Mouse (Mus musculus): ENCODE measurements around the gene Rtn4r. TPM values are rescaled to one million over a fixed set of nuclear protein-coding genes. Genes with fewer than 3 reads are reported as not detected.
"Not testable (repeated sequence)": the region's sequence is repeated elsewhere in the genome, so short reads cannot be mapped to it uniquely, and the experiment has no call there.

Gene Rtn4r
- total RNA-seq, 2 experiments from 2014 or later, result 17.4 to 19.9 TPM

DNA sequence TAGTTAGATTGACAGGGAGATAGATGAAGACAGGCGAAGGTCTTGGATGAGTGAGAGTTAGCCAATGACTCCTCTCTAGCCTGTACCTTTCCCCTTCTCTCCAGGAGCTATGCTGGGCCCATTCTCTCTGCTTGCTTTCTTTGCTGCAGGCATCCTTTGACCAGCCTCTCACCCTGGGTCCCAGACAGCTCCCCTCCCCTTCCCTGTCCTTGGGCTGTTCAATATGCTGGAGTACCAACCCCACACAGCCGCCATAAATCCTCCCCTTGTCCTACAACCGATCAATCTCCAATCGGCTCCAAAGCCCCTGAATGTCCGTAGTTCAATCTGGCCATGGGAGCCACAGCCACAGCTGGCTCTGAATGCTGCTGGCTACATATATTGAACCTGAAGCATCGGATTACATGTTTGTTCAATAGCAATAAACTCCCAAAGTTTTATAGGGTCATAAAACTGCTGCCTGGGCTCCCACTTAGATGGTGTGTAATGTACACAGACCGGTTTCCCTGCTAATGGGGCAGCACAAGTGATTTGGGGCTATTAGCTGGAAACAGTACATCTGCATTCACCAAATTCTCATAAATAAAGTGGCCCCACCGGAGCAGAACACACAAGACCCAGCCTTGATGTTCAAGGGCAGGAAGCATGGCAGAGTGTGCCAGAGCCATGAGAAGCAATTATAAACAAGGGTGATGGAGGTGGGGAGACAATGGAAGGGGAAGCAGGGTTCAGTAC, 58.4 kb downstream of the Rtn4r start:
- intact Hi-C loops (cut with DNase I), result no loop called here
- DNase-seq, result no peak

DNA sequence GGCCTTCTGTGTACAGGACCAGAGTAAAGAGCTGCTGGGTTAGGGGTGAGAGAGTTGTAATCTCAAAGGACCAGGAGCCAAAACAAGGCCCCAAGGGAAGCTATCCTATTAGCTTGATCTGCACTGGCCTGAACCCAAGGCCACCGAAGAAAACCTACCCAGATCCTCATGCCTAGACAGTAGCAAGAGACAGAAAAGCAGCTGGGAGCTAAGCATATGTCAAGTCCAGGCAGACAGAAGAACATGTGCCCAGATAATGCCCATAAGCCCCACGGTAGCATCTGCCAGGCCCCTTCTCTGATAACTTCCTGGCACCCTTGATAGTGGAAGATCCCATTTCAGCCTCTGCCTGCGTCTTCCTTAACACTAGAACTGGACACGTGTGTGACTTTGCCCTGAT, 59.4 kb downstream of the Rtn4r start:
- no peak for DNase-seq
- intact Hi-C loops (cut with DNase I), result no loop called here

DNA sequence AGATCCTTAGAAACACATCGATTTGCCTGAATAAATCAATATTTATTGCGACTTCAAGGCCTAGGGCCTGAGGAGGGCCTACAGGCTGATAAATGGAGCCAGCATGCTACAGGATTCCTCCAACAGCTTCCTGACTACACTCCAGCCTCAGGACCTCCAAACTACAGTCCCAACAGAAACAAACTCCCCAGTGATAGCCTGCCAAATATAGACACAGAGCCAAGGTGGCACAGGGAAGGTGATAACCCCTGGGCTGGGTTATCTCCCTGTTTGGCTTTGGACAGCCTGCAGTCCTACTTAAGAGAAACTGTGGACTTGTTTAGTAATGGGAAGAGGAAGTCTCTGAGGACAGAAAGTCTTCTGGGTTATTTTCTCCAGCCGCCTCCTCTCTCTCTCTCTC, 59.8 kb downstream of the Rtn4r start:
- DNase-seq, result no peak
- intact Hi-C loops (cut with DNase I), result no loop called here

DNA sequence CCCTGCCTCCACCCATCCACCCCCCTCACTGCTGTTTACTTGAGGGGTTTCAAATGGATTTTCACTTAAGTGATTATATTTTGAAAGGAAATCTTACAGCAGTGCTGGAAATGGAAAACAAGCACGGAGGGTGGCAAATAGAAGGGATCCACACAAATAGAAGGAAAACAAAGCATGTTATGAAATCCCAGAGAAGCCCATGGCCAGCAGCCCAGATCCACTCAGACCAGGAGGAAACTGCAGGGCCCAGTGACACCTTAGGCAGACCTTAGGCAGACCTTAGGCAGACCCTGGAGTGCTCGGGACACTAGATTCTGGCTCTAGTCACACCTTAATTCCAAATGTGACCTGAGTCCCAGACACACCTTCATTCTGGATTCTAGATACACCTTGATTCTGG, 63.6 kb downstream of the Rtn4r start:
- intact Hi-C loops (cut with DNase I), result no loop called here

DNA sequence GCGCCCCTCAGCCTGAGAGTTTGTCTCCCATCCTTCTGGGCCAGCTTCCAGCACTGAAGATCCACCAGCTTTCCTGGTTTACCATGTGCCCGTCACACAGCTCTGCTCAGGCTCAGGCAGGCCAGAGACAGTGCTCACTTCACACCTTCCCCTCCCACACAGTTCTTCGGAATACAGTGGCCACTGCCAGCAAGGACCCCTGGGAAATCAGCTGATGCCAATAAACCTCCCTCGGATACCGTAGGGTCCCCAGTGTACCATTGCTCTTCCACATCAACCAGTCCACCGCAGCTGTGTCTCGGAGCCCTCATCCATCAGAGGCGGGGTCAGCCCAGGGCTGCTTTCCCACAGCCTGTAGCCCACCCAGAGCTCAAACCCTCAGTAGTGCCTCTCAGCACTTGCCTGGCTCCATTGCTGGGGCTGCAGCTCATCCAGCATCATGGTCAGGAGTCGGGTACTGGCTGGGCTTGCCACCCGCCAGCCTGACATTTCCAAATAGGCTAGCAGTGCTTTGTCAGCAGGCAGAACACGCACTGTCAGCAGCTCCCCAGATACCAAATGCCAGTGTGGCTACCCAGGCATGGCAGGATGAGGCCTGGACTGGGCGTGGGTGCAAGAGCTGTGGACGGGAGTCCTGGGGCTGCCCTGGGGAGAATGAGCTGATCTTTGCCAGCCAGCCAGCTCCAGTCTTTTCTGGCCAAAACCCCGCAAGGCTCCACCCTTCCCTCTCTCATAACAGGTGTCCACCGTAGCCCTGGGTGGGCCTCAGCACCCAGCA, 67.0 kb downstream of the Rtn4r start:
- no peak for DNase-seq
- intact Hi-C loops (cut with DNase I), result no loop called here

More for the DNA sequence above, 63.6 kb downstream of the Rtn4r start:
- no peak for DNase-seq

DNA sequence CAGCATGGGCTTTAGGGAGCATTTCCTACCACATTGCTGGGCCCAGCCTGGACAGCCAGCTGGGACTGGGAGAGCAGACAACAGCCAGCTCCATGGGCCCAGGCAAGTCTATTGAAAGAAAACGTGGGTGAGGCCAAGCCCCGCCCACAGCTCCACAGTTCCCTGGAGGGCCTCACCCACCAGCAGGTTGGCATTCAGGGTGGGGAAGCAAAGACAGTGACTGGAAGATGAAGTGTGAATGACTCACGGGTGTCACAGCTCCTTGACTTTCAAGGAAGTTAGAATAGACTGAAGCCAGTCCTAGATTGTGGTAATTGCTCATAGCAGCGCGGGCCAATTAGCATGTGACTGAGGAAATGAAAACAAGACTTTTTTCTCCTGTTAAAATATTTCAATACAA, 67.6 kb downstream of the Rtn4r start:
- intact Hi-C loops (cut with DNase I), result no loop called here
- peak in 1 of 2 experiments; percentile 23 for DNase-seq

DNA sequence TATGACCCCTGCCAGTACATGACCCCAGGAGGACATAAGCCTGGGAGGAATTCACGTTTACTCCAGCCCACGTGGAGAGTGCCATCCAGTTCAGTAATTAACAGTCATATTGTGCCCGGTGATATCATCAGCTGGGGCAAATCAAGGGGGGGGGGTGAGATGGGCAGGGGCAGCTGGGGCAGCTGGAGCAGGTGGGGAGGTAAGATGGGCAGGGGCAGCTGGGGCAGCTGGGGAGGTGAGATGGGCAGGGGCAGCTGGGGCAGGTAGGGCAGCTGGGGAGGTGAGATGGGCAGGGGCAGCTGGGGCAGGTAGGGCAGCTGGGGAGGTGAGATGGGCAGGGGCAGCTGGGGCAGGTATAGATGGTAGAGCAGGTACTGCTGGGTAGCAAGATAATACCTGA, 68.1 kb downstream of the Rtn4r start:
- intact Hi-C loops (cut with DNase I); DNase-seq: not testable (repeated sequence)

DNA sequence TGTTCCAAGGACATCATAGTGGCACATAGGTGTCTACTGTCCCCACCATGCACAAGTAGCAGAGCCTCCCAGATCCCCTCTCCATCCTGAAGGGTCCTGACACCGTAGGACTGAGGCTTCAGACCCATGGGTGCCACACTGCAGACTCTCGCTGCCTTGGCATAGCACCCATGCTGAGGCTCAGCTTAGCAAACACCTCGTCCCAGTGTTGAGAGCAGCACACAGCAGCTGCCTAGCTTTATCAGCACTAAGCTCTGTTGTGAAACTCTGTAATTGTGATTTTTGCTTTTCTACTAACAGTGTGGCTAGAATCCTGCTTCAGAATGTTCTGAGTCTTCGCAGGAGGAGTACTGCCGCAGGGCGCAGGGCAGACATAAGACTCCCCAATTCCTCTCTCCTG, 70.4 kb downstream of the Rtn4r start:
- intact Hi-C loops (cut with DNase I), result no loop called here
- no peak for DNase-seq

DNA sequence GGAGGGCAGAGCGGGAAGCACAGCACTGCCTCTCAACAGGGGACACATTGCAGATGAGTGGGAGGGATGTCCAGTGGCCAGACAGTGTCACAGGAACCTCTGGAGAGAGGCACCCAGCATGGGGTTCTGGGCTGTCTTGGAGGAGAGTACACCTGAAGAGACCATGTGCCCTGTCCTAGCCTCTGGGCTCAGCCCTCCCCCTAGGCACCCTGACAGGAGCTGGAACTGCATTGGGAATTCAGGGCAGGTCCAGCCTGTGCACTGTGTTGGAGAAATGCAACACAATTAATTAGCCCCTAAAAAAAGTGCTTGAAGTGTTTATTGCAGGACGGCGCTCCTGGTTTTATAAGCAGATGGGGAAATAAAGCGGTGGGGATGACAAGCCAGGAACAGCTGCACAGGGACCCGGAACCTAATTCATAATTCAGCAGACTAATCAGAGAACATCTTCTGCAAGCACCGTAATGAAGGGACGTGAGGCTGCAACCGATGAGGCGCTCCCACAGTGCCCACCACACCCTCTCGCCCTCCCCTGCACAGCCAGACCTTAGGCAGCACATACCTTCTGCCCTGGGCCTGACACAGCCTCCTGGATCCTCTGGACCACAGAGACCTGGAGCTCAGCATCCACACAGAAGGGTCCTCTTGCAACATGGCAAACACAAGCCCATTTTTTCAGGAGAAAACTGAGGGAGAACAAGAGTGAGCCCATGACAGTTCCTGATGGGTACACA, 71.1 kb downstream of the Rtn4r start:
- DNase-seq, result no peak
- intact Hi-C loops (cut with DNase I), result no loop called here

DNA sequence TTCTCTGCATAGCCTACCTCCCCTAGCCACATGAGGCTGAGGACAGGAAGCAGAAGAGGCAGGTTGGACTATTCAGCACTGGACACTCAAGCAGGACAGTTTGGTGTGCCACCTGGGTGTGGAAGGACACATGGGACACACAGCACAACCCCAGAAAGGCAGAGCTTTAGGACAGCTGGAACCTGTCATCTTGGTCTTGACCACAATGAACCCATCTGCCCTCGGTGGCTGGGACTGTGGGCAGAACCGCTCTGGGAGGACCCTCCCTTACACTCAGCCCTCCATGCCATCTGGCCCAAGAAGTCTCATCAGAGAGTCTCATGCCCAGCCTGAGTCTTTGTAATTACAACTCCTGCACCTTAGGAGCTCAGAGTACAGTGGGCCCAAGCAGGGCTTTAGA, 72.6 kb downstream of the Rtn4r start:
- no peak for DNase-seq
- intact Hi-C loops (cut with DNase I), result no loop called here

DNA sequence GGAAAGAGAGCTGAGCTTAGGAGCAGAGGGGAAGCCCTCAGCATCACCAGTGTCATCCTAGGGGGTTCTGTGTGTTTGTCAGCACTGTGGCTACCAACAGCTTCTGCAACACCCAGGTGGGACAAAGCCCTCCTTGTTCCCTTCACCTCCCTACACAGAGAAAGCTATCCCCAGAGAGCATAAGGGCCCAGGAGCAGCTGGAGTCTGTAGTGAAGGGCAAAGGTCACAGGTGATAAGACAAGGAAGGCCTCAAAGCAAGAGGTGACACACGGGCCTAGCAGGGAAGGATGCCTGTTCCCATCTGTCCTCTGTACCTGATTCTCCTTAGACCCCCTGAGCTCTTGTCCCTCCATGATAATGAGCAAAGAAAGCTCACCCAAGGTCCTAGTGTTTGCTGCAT, 74.2 kb downstream of the Rtn4r start:
- DNase-seq, result no peak
- intact Hi-C loops (cut with DNase I), result no loop called here

Small RNA genes within 50 kb of the gene (microRNA-seq; reads per million reads assigned to microRNA genes)
- 0 reads per million in 2 experiments for gene Mir6366

Other genes starting within 250 kb of the Rtn4r start
- gene Gm20518, start 236.0 kb upstream of the Rtn4r start, total RNA-seq (2021), result under 1 TPM in 1 of 2 experiments, not detected in 1; 0.20 TPM
- gene Tssk1, start 233.4 kb upstream of the Rtn4r start, total RNA-seq (2021), result under 1 TPM in 1 of 2 experiments, not detected in 1; 0.10 TPM
- 10 to 100 TPM; 50.9 to 52.3 TPM for gene Dgcr2, start 229.1 kb upstream of the Rtn4r start, total RNA-seq (2021)
- gene Tssk2, start 229.0 kb upstream of the Rtn4r start, total RNA-seq (2021), result not detected
- 10 to 100 TPM; 11.6 to 13.3 TPM for gene Ess2, start 216.3 kb upstream of the Rtn4r start, total RNA-seq (2021)
- not detected for gene Gsc2, start 212.6 kb upstream of the Rtn4r start, total RNA-seq (2021)
- 1 to 10 TPM; 5.9 to 8.3 TPM for gene Slc25a1, start 199.4 kb upstream of the Rtn4r start, total RNA-seq (2021)
- not detected for gene Vpreb2, start 147.2 kb upstream of the Rtn4r start, total RNA-seq (2021)
- gene Dgcr6, start 74.8 kb upstream of the Rtn4r start, total RNA-seq (2021), result 10 to 100 TPM; 46.4 to 48.0 TPM
- gene Prodh, start 37.4 kb upstream of the Rtn4r start, total RNA-seq (2021), result 10 to 100 TPM; 24.1 to 32.4 TPM
- gene Ccdc188, start 90.2 kb downstream of the Rtn4r start, total RNA-seq (2021), result not detected
- gene Zdhhc8, start 107.5 kb downstream of the Rtn4r start, total RNA-seq (2021), result 10 to 100 TPM; 26.4 to 29.6 TPM
- 10 to 100 TPM; 21.8 to 24.9 TPM for gene Trmt2a, start 121.0 kb downstream of the Rtn4r start, total RNA-seq (2021)
- 10 to 100 TPM; 43.6 to 52.4 TPM for gene Ranbp1, start 121.1 kb downstream of the Rtn4r start, total RNA-seq (2021)
- gene Gm49776, start 130.7 kb downstream of the Rtn4r start, total RNA-seq (2021), result not detected
- 10 to 100 TPM; 19.2 to 21.9 TPM for gene Dgcr8, start 161.6 kb downstream of the Rtn4r start, total RNA-seq (2021)
- gene Tango2, start 220.5 kb downstream of the Rtn4r start, total RNA-seq (2021), result 10 to 100 TPM; 91.6 to 98.4 TPM
- gene Arvcf, start 220.5 kb downstream of the Rtn4r start, total RNA-seq (2021), result 10 to 100 TPM; 17.9 to 21.6 TPM